Mouse (Mus musculus): Measurements from ENCODE around the gene Scaf8. TPM values are rescaled to one million over a fixed set of nuclear protein-coding genes. Genes with fewer than 3 reads are reported as not detected.
"Not testable (repeated sequence)": the region's sequence is repeated elsewhere in the genome, so short reads cannot be mapped to it uniquely, and the experiment has no call there.

The Scaf8 gene
- total RNA-seq (2021) (10 to 100 TPM; 28.1 to 31.4 TPM), polyA plus RNA-seq (2012; rRNA removed) (15.6 and 23.5 TPM in 2 replicates)
- long read RNA-seq, full-length matches to known transcripts = 4 of 12 reads
- long read RNA-seq, partial matches to known transcripts = 3 of 12 reads
- long read RNA-seq, other reads (novel, unspliced or antisense) = 5 of 12 reads

DNA sequence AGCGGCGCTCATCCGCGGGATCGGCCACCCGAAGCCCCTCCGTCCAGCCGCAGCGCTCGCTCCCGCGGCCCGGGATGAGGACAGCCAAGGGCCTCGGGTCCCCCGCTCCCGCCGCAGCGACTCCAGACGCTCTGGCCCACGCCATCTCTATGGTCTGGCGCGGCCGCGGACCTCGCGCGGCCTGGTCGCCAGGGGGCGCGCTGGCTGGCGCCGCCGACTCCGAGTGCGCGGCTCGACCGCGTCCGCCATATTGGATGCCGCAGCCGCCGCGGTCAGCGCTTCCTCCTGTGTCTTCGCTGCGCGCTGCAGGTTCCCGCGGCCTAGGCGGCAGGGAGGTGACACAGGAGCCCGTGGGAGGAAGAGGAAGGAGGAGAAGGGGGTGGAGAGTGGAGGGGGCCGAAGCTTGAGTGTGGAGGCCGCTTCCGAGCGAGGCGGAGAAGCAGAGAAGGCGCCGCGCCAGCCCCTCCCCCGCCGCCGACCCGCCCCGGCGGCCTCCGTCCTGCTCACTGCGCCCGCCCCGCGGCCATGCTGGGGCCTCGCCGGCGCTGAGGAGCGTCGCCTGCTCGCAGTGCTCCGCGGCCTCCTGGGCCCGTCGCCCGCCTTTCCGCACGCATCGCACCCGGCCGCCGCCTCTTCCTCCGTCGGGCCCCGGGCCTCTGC lies at the start of gene Scaf8:
Gene Scaf8, plus strand, starts transcription at position 253 of the 660 bp plus-strand sequence.
- peak within 1 kb of the TSS; percentile 97 for H3K9ac ChIP-seq (ENCODE audit: low read depth, low read length)
- H3K27ac ChIP-seq = peak within 1 kb of the TSS; percentile 98
- DNase-seq = peak; percentile 97 to 98
- TF ChIP-seq CTCF (IDR thresholded peaks at IDR 0.05) (peak; percentile 83), EP300 (IDR thresholded peaks at IDR 0.05; ENCODE audit: insufficient read depth, low read depth, low read length) (no peak), POLR2A (IDR thresholded peaks at IDR 0.05; ENCODE audit: insufficient read depth, low read depth, low read length) (peak; percentile 61)
- peaks cover 15% of the 10 kb centered on the region for H3K4me1 ChIP-seq (ENCODE audit: control insufficient read depth, insufficient read depth, low read length)
- WGBS = under 1% methylated on average over 83 of the region's 91 CpGs
- intact Hi-C loops (cut with DNase I) = loop anchor here (2.0 to 5.0 kb wide), 3 partner anchors 30 to 110 kb away; no protein-coding TSS in a partner anchor
- H3K36me3 ChIP-seq (ENCODE audit: control insufficient read depth, insufficient read depth, low read length) = peaks cover 25% of the 10 kb centered on the region
- H3K79me2 ChIP-seq (replicated peaks; ENCODE audit: control insufficient read depth, insufficient read depth, low read length) = 0 out of 2 replicates have a peak, but pooled peaks cover 4% of the 10 kb centered on the region
- H3K4me3 ChIP-seq = peak within 1 kb of the TSS; percentile 70
- no peaks in the 10 kb centered on the region for H3K27me3 ChIP-seq (ENCODE audit: control insufficient read depth, insufficient read depth, low read length)

DNA sequence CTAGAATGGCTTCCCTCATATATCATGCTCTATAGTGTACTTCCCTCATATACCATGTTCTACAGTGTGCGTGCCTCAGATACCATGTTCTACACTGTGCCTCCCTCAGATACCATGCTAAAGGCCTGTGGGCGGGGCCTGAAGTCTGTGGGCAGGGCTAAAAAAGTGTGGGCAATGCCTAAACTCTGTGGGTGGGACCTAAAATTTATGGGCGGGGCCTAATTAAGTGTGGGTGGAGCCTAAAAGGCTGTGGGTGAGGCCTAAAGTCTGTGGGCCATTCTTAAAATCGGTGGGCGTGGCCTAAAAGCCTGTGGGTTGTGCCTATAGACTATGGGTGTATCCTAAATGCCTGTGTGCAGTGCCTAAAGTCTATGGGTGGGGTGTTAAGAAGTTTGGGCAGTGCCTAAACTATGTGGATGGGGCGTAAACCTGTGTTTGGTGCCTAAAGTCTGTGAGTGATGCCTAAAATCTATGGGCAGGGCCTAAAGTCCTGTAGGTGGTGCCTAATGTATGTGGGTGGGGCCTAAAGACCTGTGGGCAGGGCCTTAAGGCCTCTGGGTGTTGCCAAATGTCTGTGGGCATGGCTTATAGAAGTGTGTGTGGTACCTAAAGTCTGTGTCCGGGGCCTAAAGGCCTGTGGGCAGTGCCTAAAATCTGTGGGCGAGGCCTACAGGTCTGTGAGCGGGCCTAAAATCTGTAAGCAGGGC lies 39.5 kb upstream of the Scaf8 start:
- TF ChIP-seq CTCF (IDR thresholded peaks at IDR 0.05) (no peak), POLR2A (IDR thresholded peaks at IDR 0.05; ENCODE audit: insufficient read depth, low read depth, low read length) (no peak), EP300 (IDR thresholded peaks at IDR 0.05; ENCODE audit: insufficient read depth, low read depth, low read length) (no peak)
- H3K36me3 ChIP-seq (ENCODE audit: control insufficient read depth, insufficient read depth, low read length) = no peaks in the 10 kb centered on the region
- H3K9ac ChIP-seq (ENCODE audit: low read depth, low read length) = no peak overlapping the region
- DNase-seq = no peak
- 96% methylated on average over 9 of the region's 9 CpGs for WGBS
- no peaks in the 10 kb centered on the region for H3K4me1 ChIP-seq (ENCODE audit: control insufficient read depth, insufficient read depth, low read length)
- H3K4me3 ChIP-seq = no peak overlapping the region
- no peaks in the 10 kb centered on the region for H3K27me3 ChIP-seq (ENCODE audit: control insufficient read depth, insufficient read depth, low read length)
- intact Hi-C loops (cut with DNase I) = no loop called here
- no peak overlapping the region for H3K27ac ChIP-seq
- no peaks in the 10 kb centered on the region for H3K79me2 ChIP-seq (replicated peaks; ENCODE audit: control insufficient read depth, insufficient read depth, low read length)

DNA sequence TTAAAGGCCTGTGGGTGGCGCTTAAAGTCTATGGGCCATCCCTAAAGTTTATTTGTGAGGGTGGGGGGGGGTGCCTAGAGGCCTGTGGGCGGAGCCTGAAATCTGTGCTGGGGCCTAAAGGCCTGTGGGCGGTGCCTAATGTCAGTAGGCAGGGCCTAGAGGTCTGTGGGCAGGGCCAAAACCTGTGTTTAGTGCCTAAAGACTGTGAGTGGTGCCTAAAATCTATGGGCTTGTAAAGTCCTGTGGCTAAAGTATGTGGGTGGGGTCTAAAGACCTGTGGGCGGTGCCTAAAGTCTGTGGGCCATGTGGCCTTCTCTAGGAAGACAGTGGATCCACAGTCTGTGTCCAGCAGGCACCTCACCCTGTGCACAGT lies 38.9 kb upstream of the Scaf8 start:
- Histone ChIP-seq H3K27ac (no peak overlapping the region), H3K9ac (ENCODE audit: low read depth, low read length) (no peak overlapping the region), H3K4me3 (no peak overlapping the region), H3K79me2 (replicated peaks; ENCODE audit: control insufficient read depth, insufficient read depth, low read length) (no peaks in the 10 kb centered on the region), H3K36me3 (ENCODE audit: control insufficient read depth, insufficient read depth, low read length) (no peaks in the 10 kb centered on the region), H3K4me1 (ENCODE audit: control insufficient read depth, insufficient read depth, low read length) (no peaks in the 10 kb centered on the region), H3K27me3 (ENCODE audit: control insufficient read depth, insufficient read depth, low read length) (no peaks in the 10 kb centered on the region)
- TF ChIP-seq CTCF (IDR thresholded peaks at IDR 0.05) (no peak), POLR2A (IDR thresholded peaks at IDR 0.05; ENCODE audit: insufficient read depth, low read depth, low read length) (no peak)
- 98% methylated on average over 4 of the region's 4 CpGs for WGBS
- no peak for DNase-seq
- intact Hi-C loops (cut with DNase I) = no loop called here

DNA sequence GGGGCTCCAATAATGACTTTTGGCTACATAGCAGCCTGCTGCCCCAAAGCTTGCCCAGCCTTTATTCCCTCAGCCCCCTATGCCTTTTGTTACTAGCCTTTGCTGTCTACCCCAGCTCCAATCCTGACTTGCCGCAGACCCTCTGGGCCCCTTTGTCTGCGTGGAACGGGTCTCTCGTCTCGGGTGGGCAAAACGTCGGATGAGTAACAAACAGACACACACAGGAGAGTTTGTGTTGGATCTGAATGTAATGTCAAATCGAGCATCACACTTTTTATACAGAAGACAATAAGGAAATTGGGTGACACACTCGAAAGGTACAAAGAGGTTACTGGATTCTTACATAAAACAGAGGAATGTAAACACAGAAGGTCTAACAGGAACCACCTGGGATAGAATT lies 36.8 kb upstream of the Scaf8 start:
- WGBS = 87% methylated on average over 9 of the region's 9 CpGs
- not testable (repeated sequence) for H3K79me2 ChIP-seq (replicated peaks; ENCODE audit: control insufficient read depth, insufficient read depth, low read length)

DNA sequence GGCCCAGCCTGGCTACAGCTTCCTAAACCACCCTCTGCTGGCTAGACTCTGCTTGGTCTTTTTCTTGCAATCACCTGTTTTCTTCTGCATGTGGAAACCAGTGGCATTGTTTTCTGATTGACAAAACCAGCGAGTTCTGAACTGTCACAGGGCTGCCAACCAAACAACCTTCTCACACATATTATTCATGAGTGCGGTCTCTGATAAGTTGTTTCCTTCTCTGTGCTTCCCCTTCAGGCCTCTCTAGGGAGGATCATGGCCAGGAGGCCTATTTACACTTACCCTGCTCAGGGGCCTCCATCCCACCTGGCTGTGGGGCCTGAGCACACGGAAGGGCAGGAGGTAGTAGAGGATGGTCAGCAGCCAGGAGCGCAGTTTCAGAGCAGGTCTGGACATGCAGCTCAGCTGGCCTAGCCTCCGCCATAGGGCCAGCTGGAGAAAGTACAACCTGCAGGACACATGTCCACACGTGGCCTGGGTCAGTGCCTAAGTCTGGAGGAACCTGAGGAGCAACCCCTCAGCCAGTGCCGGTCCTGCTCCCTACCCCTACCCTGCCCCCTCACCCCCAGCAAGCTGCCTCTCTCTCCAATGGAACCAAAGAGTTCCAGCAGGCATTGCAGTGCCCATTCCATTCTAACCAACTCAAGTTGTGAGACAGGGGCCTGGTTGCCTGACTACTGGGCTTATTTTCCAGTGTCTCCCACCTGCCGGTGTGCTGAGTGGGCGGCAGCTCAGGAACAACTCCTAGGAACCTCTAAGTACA lies 34.0 kb upstream of the Scaf8 start:
- WGBS = 83% methylated on average over 7 of the region's 9 CpGs
- not testable (repeated sequence) for H3K36me3 ChIP-seq (ENCODE audit: control insufficient read depth, insufficient read depth, low read length)

More for the DNA sequence above, 36.8 kb upstream of the Scaf8 start:
- H3K9ac ChIP-seq (ENCODE audit: low read depth, low read length); H3K4me1 ChIP-seq (ENCODE audit: control insufficient read depth, insufficient read depth, low read length); H3K4me3 ChIP-seq; DNase-seq; H3K27ac ChIP-seq; H3K27me3 ChIP-seq (ENCODE audit: control insufficient read depth, insufficient read depth, low read length); H3K36me3 ChIP-seq (ENCODE audit: control insufficient read depth, insufficient read depth, low read length); intact Hi-C loops (cut with DNase I): not testable (repeated sequence)

DNA sequence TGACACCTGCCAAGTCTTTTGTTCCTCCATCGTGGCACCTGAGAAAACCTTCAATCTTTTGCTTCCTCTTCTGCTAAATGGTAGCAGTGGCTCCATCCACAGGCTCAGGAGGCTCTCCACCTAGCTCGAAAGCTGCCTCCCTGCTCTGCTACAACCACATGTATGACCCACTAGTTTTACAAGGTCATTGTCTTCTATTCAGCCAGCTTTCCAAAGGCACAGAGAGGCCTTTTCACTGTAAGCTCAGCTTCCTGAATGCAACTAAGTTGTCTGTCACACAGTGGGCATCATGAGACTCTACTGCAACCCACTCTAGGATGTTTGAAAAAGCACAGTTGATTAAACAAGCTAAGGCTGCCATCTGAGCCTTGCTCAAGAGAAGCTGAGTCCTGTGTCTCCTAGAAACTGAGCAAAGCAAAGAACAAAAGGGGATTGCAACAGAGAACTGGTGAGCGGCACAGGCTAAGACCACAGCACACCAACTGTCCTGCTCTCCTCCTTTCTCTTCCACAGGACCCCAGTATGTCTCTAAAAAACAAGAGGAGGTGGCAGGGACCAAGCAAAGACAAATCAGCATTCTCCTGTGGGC lies 33.2 kb upstream of the Scaf8 start:
- 75% methylated on average over 3 of the region's 3 CpGs for WGBS
- H3K27me3 ChIP-seq (ENCODE audit: control insufficient read depth, insufficient read depth, low read length); H3K36me3 ChIP-seq (ENCODE audit: control insufficient read depth, insufficient read depth, low read length); H3K79me2 ChIP-seq (replicated peaks; ENCODE audit: control insufficient read depth, insufficient read depth, low read length); H3K4me1 ChIP-seq (ENCODE audit: control insufficient read depth, insufficient read depth, low read length); intact Hi-C loops (cut with DNase I); H3K27ac ChIP-seq; H3K9ac ChIP-seq (ENCODE audit: low read depth, low read length); H3K4me3 ChIP-seq: not testable (repeated sequence)
- peak; percentile 81 to 83 for DNase-seq

More for the DNA sequence above, 34.0 kb upstream of the Scaf8 start:
- H3K79me2 ChIP-seq (replicated peaks; ENCODE audit: control insufficient read depth, insufficient read depth, low read length); H3K9ac ChIP-seq (ENCODE audit: low read depth, low read length); H3K27me3 ChIP-seq (ENCODE audit: control insufficient read depth, insufficient read depth, low read length); H3K4me1 ChIP-seq (ENCODE audit: control insufficient read depth, insufficient read depth, low read length); H3K27ac ChIP-seq; H3K4me3 ChIP-seq; DNase-seq; intact Hi-C loops (cut with DNase I): not testable (repeated sequence)

DNA sequence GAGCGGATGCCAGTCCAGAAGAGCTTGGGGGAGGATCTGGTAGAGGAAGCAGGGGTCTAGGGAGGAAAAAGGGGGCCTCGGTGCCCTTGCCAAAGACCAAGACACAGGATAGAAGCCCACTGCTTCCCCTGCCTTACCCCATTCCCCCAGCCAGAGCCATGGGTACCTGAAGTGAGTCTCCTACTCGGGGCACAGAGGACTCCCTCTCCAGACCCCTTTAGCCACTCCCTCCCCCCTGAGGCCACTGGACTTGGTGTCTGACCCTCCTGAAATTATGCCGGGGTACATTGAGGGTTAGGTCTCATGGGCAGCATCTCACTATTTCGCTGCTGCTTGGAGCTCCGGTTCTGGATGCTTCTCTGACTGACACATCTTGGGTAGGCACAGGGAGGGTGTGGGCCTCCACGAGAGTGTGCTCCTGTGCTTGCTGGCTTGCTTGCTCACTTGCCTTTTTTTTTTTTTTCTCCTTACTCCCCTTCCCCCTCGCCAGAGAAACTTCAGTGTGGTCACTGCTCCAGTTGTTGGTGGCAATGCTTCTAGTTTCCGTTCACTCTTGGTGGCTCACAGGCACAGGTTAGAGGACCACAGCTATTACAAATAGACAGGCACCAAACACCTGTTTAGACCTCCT lies 32.5 kb upstream of the Scaf8 start:
- intact Hi-C loops (cut with DNase I); H3K27ac ChIP-seq: not testable (repeated sequence)

More for the DNA sequence above, 32.5 kb upstream of the Scaf8 start:
- DNase-seq = peak in 1 of 2 experiments; percentile 42
- H3K4me1 ChIP-seq (ENCODE audit: control insufficient read depth, insufficient read depth, low read length); H3K36me3 ChIP-seq (ENCODE audit: control insufficient read depth, insufficient read depth, low read length); H3K27me3 ChIP-seq (ENCODE audit: control insufficient read depth, insufficient read depth, low read length); H3K79me2 ChIP-seq (replicated peaks; ENCODE audit: control insufficient read depth, insufficient read depth, low read length); H3K4me3 ChIP-seq; H3K9ac ChIP-seq (ENCODE audit: low read depth, low read length): not testable (repeated sequence)
- WGBS = 69% methylated on average over 7 of the region's 9 CpGs

All from heart, adult 2 months (tissue).